In the genomic region with DNA sequence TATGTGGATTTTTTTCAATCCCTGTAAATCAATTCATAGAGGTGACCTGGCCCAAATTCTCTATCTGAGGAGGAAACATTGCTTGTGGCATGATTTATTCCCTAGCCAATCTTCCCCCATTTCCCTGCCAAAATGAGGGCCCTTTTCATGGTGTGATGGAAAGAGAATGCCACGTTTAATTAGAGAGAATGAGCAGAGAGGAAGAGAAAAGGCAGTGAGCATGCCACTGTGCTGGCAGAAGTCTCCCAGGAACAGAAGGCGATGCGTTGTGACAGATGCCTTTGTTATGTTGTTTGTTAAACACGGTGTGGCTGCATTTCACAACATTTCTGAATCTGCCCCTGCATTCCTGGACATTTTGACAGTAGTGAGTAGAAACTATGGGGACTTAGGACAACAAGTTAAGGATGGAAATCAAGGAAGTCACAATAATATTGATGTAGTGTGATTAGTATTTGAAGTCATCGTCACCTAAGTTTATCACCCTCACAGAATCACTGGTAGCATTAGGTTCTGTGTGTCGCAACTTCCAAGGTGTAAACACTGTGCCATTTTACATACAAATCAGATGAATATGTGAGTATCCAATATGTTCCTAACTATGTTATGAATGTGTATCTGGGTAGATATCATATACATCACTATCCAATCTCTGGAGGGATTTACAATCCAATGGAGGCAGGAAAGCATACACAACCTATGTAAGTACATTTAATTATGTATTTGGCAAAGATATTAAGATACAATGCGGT, we compare ENCODE assay signal across 12 mouse cellular contexts.
DNase-seq lines count a peak whose midpoint lies in the region; ATAC-seq and TF ChIP-seq lines count a peak whose summit lies in the region.
"Had no signal": no experiment of that assay in that cellular context is flagged by ENCODE, and none has a peak within 500 bp of the region (broad histone marks: within the 10 kb centered on the region; RNA-seq: fewer than 3 reads in every experiment).

No protein-coding gene starts in this region.

- H3K9me3 ChIP-seq in midbrain, embryonic 12.5 days: no peaks in the 10 kb centered on the region
- H3K9me3 ChIP-seq in midbrain, embryonic 11.5 days (ENCODE audit: control insufficient read depth, low read length): no peaks in the 10 kb centered on the region
- no peaks in the 10 kb centered on the region for H3K9me3 ChIP-seq in hindbrain, postnatal 0 days (ENCODE audit: low read length)
- no peaks in the 10 kb centered on the region for H3K9me3 ChIP-seq in midbrain, postnatal 0 days (ENCODE audit: low read length)
- H3K9me3 ChIP-seq: embryonic facial prominence, embryonic 13.5 days; heart, embryonic 15.5 days; liver, embryonic 13.5 days had no signal

- H3K27me3 ChIP-seq in midbrain, embryonic 12.5 days: no peaks in the 10 kb centered on the region
- no peaks in the 10 kb centered on the region for H3K27me3 ChIP-seq in midbrain, embryonic 11.5 days (ENCODE audit: control insufficient read depth, insufficient read depth, low read length)
- no peaks in the 10 kb centered on the region for H3K27me3 ChIP-seq in hindbrain, postnatal 0 days (ENCODE audit: insufficient read depth, low read length)
- no peaks in the 10 kb centered on the region for H3K27me3 ChIP-seq in midbrain, postnatal 0 days (ENCODE audit: insufficient read depth, low read length)
- H3K27me3 ChIP-seq: embryonic facial prominence, embryonic 13.5 days; heart, embryonic 15.5 days; liver, embryonic 13.5 days had no signal

- WGBS in midbrain, embryonic 12.5 days: 58% methylated on average over 7 of the region's 7 CpGs
- 61% methylated on average over 7 of the region's 7 CpGs for WGBS in midbrain, embryonic 11.5 days
- 35% methylated on average over 7 of the region's 7 CpGs for WGBS in hindbrain, postnatal 0 days
- WGBS in midbrain, postnatal 0 days: 43% methylated on average over 7 of the region's 7 CpGs

- ATAC-seq in midbrain, embryonic 12.5 days (ENCODE audit: low FRiP score, low read depth): peak; percentile 44; the same call in 1 of the 2 replicates
- no peak for ATAC-seq in midbrain, embryonic 11.5 days (ENCODE audit: low FRiP score)
- ATAC-seq in hindbrain, postnatal 0 days: peak; percentile 88
- peak; percentile 56; the same call in 1 of the 2 replicates for ATAC-seq in midbrain, postnatal 0 days (ENCODE audit: low FRiP score)
- ATAC-seq: intestine, postnatal 0 days had no signal

- no peaks in the 10 kb centered on the region for H3K36me3 ChIP-seq in midbrain, embryonic 12.5 days
- no peaks in the 10 kb centered on the region for H3K36me3 ChIP-seq in midbrain, embryonic 11.5 days (ENCODE audit: control insufficient read depth, insufficient read depth, low read length)
- H3K36me3 ChIP-seq in hindbrain, postnatal 0 days (ENCODE audit: insufficient read depth, low read length): no peaks in the 10 kb centered on the region
- H3K36me3 ChIP-seq in midbrain, postnatal 0 days (ENCODE audit: insufficient read depth, low read length): no peaks in the 10 kb centered on the region
- H3K36me3 ChIP-seq: embryonic facial prominence, embryonic 13.5 days; heart, embryonic 15.5 days; liver, embryonic 13.5 days had no signal

- no peak overlapping the region for H3K4me3 ChIP-seq in midbrain, embryonic 12.5 days
- no peak overlapping the region for H3K4me3 ChIP-seq in midbrain, embryonic 11.5 days (ENCODE audit: low read depth, low read length)
- H3K4me3 ChIP-seq in hindbrain, postnatal 0 days (ENCODE audit: low read length): no peak overlapping the region
- H3K4me3 ChIP-seq in midbrain, postnatal 0 days (ENCODE audit: low read depth, low read length): no peak overlapping the region
- H3K4me3 ChIP-seq: embryonic facial prominence, embryonic 13.5 days; heart, embryonic 15.5 days; liver, embryonic 13.5 days had no signal

- no peak overlapping the region for H3K27ac ChIP-seq in midbrain, embryonic 12.5 days (replicated peaks)
- H3K27ac ChIP-seq in midbrain, embryonic 11.5 days (ENCODE audit: low read depth, low read length): no peak overlapping the region
- H3K27ac ChIP-seq in hindbrain, postnatal 0 days: no peak overlapping the region
- H3K27ac ChIP-seq in midbrain, postnatal 0 days (ENCODE audit: low read depth, low read length): no peak overlapping the region
- H3K27ac ChIP-seq: embryonic facial prominence, embryonic 13.5 days; heart, embryonic 15.5 days; liver, embryonic 13.5 days had no signal

- no peak for DNase-seq in midbrain, embryonic 11.5 days (ENCODE audit: low spot score, missing footprints)
- peak; percentile 93 to 94 for DNase-seq in cerebellum, adult 18-20 months
- peak; percentile 80 for DNase-seq in hindbrain, postnatal 0 days (ENCODE audit: low spot score)
- peak; percentile 83 for DNase-seq in midbrain, postnatal 0 days (ENCODE audit: low spot score)
- DNase-seq in adrenal gland, postnatal 25 days: no peak
- DNase-seq in urinary bladder, postnatal 14 days (ENCODE audit: low spot score): no peak
- DNase-seq in heart, adult 11 months: no peak
- DNase-seq: liver, embryonic 13.5 days had no signal

- no peak overlapping the region for H3K9ac ChIP-seq in midbrain, embryonic 12.5 days (replicated peaks)
- no peak overlapping the region for H3K9ac ChIP-seq in midbrain, embryonic 11.5 days (ENCODE audit: low read length)
- H3K9ac ChIP-seq in hindbrain, postnatal 0 days (replicated peaks; ENCODE audit: low read length): no peak overlapping the region
- H3K9ac ChIP-seq in midbrain, postnatal 0 days (replicated peaks; ENCODE audit: low read length, poor library complexity, severe bottlenecking): no peak overlapping the region
- H3K9ac ChIP-seq: embryonic facial prominence, embryonic 13.5 days; heart, embryonic 15.5 days; liver, embryonic 13.5 days had no signal

- no peak for TF ChIP-seq CTCF in hindbrain, postnatal 0 days (IDR thresholded peaks at IDR 0.05; ENCODE audit: low read depth)
- no peak for TF ChIP-seq CTCF in midbrain, postnatal 0 days (IDR thresholded peaks at IDR 0.05)

- H3K4me2 ChIP-seq in midbrain, embryonic 12.5 days (replicated peaks): no peak overlapping the region
- no peak overlapping the region for H3K4me2 ChIP-seq in midbrain, embryonic 11.5 days
- H3K4me2 ChIP-seq in hindbrain, postnatal 0 days (ENCODE audit: low read depth, low read length): no peak overlapping the region
- no peak overlapping the region for H3K4me2 ChIP-seq in midbrain, postnatal 0 days (ENCODE audit: low read depth, low read length, poor library complexity, severe bottlenecking)
- H3K4me2 ChIP-seq: embryonic facial prominence, embryonic 13.5 days; heart, embryonic 15.5 days; liver, embryonic 13.5 days had no signal

- 0 out of 2 replicates have a peak, but pooled peaks cover 4% of the 10 kb centered on the region for H3K4me1 ChIP-seq in midbrain, embryonic 12.5 days
- H3K4me1 ChIP-seq in midbrain, embryonic 11.5 days (ENCODE audit: control insufficient read depth, insufficient read depth, low read length): no peaks in the 10 kb centered on the region
- 0 out of 2 replicates have a peak, but pooled peaks cover 5% of the 10 kb centered on the region for H3K4me1 ChIP-seq in hindbrain, postnatal 0 days (ENCODE audit: insufficient read depth, low read length)
- H3K4me1 ChIP-seq in midbrain, postnatal 0 days (ENCODE audit: insufficient read depth, low read length): no peaks in the 10 kb centered on the region
- H3K4me1 ChIP-seq: embryonic facial prominence, embryonic 13.5 days; heart, embryonic 15.5 days; liver, embryonic 13.5 days had no signal

Comparison
In these comparisons a context has a peak if more than half of its experiments do, and no peak if none do; other contexts are left out.
1. DNase-seq: peak in cerebellum, adult 18-20 months (2 of 2), hindbrain, postnatal 0 days (single experiment) and midbrain, postnatal 0 days (single experiment); none in midbrain, embryonic 11.5 days (single experiment), adrenal gland, postnatal 25 days (single experiment), urinary bladder, postnatal 14 days (single experiment) and heart, adult 11 months (single experiment).